Mouse (Mus musculus) CD4-positive, CD25-positive, alpha-beta regulatory T cell, adult 2 months (primary cell): ENCODE results near the gene Gm21985.
"Not testable (repeated sequence)": the region's sequence is repeated elsewhere in the genome, so short reads cannot be mapped to it uniquely, and the experiment has no call there.

ENCODE experiments used
- DNase-seq: peaks from one replicate; pipeline ENCODE4 v3.0.0-alpha.2; 2012; ENCODE audit warnings: low read depth, low spot score

Gm21985 gene

DNA sequence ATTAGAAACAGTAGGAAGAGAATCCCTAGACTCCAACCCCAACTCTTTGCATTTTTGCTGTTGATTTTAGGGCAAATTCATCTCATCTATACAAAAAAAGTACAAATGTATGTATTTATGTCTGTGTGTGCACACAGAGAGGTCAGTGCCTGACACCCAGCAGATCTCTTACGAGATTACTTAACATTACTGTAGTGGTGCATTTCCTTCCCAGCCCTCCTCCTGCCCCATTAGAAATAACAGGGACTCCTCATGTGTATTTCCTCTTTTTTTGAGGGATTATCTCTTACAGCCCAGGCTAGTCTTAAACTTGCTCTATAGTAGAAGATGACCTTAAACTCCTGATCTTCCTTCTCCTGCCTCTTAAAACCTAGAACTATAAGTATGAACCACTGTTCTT, 126.6 kb downstream of the Gm21985 start:
- no peak for DNase-seq

DNA sequence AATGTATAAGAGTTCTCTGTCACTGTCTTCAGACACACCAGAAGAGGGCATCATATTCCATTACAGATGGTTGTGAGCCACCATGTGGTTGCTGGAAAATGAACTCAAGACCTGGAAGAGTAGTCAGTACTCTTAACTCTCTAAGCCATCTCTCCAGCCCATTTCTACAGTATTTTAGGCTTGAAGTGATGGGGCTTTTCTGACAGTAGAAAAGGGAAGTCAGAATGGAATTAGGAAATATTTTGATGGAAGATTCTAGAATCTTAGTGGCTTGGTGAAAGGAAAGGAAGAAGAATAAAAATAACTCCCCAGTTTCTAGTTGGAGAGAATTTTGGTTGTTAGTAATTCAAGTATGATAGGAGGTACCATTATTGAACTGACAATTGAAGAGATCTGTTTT, 127.8 kb downstream of the Gm21985 start:
- DNase-seq: no peak

- no peak for DNase-seq
These were observed 130.5 kb downstream of the Gm21985 start for GRCm38 (mm10) chr2:112396649-112397048.

DNA sequence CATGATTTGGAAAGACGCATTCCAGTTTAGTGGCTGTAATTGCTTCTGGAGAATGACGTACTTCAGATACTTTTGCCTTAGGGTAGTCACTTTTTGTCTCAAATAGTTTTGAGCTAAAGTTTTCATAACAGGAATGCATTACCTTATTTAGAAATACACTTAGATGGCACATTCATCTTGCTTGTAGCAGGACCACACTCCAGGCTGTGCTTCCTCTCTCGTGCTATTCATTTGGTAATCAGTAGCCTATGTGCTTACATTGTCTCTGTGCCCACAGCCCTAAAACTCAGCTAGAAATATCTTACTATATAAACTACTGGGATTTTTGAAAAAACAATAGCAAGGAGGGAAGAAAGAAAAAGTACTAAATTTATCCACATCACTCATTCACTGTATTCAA, 140.9 kb downstream of the Gm21985 start:
- no peak for DNase-seq

DNA sequence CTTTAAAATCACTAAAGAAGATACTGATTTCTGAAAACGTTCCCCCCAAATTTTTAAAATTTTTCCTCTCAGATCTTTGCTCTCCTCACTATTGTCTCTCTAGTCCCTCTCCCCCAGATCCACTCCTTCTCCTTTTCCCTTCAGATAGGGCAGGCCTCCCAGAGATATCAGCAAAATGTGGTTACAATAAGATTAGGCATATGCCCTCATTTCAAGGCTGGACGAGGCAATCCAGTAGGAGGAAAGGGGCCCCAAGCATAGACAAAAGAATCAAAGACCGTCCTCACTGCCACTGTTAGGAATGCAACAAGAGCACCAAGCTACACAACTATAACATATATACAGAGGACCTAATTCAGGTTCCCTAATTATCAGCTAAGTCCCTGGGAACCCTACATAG, 159.2 kb downstream of the Gm21985 start:
- DNase-seq: no peak

- not testable (repeated sequence) for DNase-seq
These were observed 162.4 kb downstream of the Gm21985 start for GRCm38 (mm10) chr2:112428534-112428933.

GRCm38 (mm10) chr2:112429665-112430064, 163.6 kb downstream of the Gm21985 start:
- no peak for DNase-seq

- no peak for DNase-seq
These were observed 164.3 kb downstream of the Gm21985 start for GRCm38 (mm10) chr2:112430403-112430802.

- no peak for DNase-seq
These were observed 166.4 kb downstream of the Gm21985 start for GRCm38 (mm10) chr2:112432523-112432922.

DNA sequence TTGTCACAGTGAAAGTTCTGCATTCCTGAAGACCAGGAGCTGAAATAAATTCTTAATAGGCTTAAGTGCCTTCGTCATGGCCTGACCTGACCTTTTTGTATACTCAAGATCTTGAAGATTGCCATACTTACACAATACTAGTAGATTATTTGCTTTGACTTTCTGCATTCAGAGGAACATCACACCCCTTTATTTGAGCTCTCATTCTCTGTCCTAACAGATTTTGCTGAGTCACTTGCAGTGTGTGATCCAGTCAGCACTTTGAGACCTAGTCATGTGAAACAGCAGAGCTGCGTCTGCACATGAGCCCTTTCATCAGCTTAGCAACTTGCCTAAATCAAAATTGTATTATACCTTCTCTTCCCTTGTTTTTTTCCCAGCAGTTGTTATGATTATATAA, 167.2 kb downstream of the Gm21985 start:
- no peak for DNase-seq

GRCm38 (mm10) chr2:112436292-112436691, 170.2 kb downstream of the Gm21985 start:
- DNase-seq: no peak

DNA sequence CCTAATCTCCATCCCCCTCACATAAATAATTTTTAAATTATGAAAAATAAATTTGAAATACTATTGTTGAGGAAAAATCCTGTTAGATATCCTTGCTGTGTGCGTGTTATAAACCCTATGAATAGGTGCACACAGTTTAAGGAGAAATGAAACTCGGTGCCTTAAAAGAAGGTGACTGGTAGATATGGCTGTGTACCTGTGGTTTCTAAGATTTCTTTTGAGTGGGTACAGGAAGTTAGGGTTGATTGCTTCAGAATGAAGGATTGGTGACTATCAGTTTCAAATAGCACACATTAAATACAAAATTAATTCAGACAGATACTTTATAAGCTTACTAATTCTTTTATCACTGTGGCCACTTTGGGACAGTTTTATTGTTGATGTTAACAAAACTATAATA, 171.5 kb downstream of the Gm21985 start:
- DNase-seq: no peak

DNA sequence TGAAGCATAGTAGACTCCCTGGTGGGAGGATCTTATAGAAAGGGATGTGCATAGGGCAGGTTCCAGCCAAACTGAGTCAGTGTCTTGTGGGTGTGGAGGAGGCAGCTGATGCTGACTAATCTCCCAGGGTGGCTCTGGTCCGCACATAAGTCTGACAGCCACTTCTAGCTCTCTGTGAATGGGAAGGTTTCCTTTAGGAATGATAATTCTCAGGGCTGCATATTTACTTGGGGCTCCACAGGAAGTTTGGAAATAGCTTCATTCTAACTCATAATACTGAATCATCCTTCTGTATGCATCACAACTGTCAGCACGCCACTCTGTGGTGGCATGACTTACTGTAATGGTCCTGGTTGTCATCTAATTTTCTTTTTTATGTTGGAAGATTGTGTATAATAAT, 177.4 kb downstream of the Gm21985 start:
- no peak for DNase-seq

DNA sequence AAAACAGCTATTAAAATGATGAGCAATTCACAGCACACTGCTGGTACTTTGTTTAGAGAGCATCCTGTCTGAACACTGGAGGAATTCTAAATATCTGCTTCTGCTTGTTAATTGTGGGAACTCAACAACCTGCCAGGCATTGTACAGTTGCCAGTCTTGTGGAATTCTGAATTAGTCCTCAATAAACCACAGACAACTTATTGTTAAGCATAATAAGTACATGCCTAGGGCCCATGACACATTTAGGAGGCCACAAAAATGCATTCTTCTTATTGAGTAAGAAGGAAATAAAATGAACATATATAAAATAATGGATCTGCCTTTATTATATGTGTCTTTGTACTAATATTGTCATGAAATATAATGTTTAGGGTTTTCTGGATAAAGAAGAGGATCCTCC, 179.4 kb downstream of the Gm21985 start:
- no peak for DNase-seq

DNA sequence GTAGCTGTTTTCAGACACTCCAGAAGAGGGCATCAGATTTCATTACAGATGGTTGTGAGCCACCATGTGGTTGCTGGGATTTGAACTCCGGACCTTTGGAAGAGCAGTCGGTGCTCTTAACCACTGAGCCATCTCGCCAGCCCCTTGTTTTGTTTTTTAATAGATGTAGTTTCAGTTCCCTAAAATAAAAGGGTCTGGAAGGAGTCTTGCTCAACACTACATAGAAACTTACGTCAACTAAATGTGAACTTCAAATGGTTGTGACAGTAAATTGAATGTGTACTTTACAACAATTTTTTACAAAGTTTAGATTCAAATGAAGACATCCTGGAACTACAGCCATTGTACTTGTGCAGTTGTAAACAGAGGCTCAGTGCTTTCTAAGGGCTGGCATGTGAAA, 181.9 kb downstream of the Gm21985 start:
- DNase-seq: not testable (repeated sequence)

GRCm38 (mm10) chr2:112448510-112449059, 182.5 kb downstream of the Gm21985 start:
- DNase-seq: no peak

- DNase-seq: peak; percentile 62
These were observed 183.6 kb downstream of the Gm21985 start for GRCm38 (mm10) chr2:112449597-112450296.

GRCm38 (mm10) chr2:112452513-112452912, 186.4 kb downstream of the Gm21985 start:
- DNase-seq: not testable (repeated sequence)

GRCm38 (mm10) chr2:112454125-112454861, 188.2 kb downstream of the Gm21985 start:
- no peak for DNase-seq

GRCm38 (mm10) chr2:112454862-112455564, 188.9 kb downstream of the Gm21985 start, which contains the start of gene Emc7:
Emc7 (plus strand) TSS chr2:112454997.
- peak; percentile 96 for DNase-seq
